In genomic region chr11:35502128-35502527, GRCm38 (mm10) we compare ENCODE assay signal across 26 mouse cellular contexts.
DNase-seq lines count a peak whose midpoint lies in the region; ATAC-seq lines count a peak whose summit lies in the region.
"Had no signal": no experiment of that assay in that cellular context is flagged by ENCODE, and none has a peak within 500 bp of the region (broad histone marks: within the 10 kb centered on the region; RNA-seq: fewer than 3 reads in every experiment).

No protein-coding gene starts in this region.

- DNase-seq in hindbrain, embryonic 10.5 days (ENCODE audit: low spot score): no peak
- DNase-seq in lung, postnatal 10 days: peak; percentile 6
- DNase-seq in lung, postnatal 14 days: no peak
- peak; percentile 54 for DNase-seq in embryo, embryonic 9.5 days (ENCODE audit: extremely low spot score)
- no peak for DNase-seq in limb, embryonic 10.5 days (ENCODE audit: low spot score)
- DNase-seq in layer of hippocampus, adult 18-20 months (ENCODE audit: low spot score in 2 of 2): no peak
- DNase-seq: adrenal gland, postnatal 14 days; cerebellum, adult 11 months; cerebellum, adult 9-11 months; forebrain, postnatal 0 days; heart, adult 2 months; heart, postnatal 14 days; kidney, adult 18-20 months; kidney, postnatal 25 days; liver, postnatal 0 days; lung, postnatal 36 days; right cerebral cortex, postnatal 25 days; thymus, postnatal 25 days had no signal

- no peak for ATAC-seq in hindbrain, embryonic 12.5 days (ENCODE audit: low FRiP score)
- ATAC-seq: CD4-positive, CD25-positive, alpha-beta regulatory T cell, adult 4 months; forebrain, postnatal 0 days; liver, embryonic 12.5 days; liver, postnatal 0 days had no signal

- H3K36me3 ChIP-seq in hindbrain, embryonic 10.5 days: no peaks in the 10 kb centered on the region
- H3K36me3 ChIP-seq in hindbrain, embryonic 12.5 days: no peaks in the 10 kb centered on the region
- no peaks in the 10 kb centered on the region for H3K36me3 ChIP-seq in limb, embryonic 10.5 days
- H3K36me3 ChIP-seq: embryonic facial prominence, embryonic 13.5 days; kidney, embryonic 15.5 days; liver, embryonic 12.5 days had no signal

- no peaks in the 10 kb centered on the region for H3K9me3 ChIP-seq in hindbrain, embryonic 10.5 days
- H3K9me3 ChIP-seq in hindbrain, embryonic 12.5 days (replicated peaks): no peaks in the 10 kb centered on the region
- H3K9me3 ChIP-seq in limb, embryonic 10.5 days (replicated peaks): no peaks in the 10 kb centered on the region
- H3K9me3 ChIP-seq: embryonic facial prominence, embryonic 13.5 days; kidney, embryonic 15.5 days; liver, embryonic 12.5 days; megakaryocyte, embryonic 14.5 days had no signal

- 4% methylated on average over 3 of the region's 3 CpGs for WGBS in hindbrain, embryonic 10.5 days
- 8% methylated on average over 3 of the region's 3 CpGs for WGBS in hindbrain, embryonic 12.5 days
- WGBS in limb, embryonic 10.5 days: 7% methylated on average over 3 of the region's 3 CpGs

- H3K4me3 ChIP-seq in hindbrain, embryonic 10.5 days: no peak overlapping the region
- no peak overlapping the region for H3K4me3 ChIP-seq in hindbrain, embryonic 12.5 days
- H3K4me3 ChIP-seq in limb, embryonic 10.5 days: no peak overlapping the region
- H3K4me3 ChIP-seq: embryonic facial prominence, embryonic 13.5 days; heart, adult 2 months; kidney, embryonic 15.5 days; layer of hippocampus, adult 2 months; liver, embryonic 12.5 days; megakaryocyte, embryonic 14.5 days had no signal

- peaks cover 83% of the 10 kb centered on the region for H3K4me1 ChIP-seq in hindbrain, embryonic 10.5 days (replicated peaks)
- H3K4me1 ChIP-seq in hindbrain, embryonic 12.5 days: peaks cover 42% of the 10 kb centered on the region
- H3K4me1 ChIP-seq in limb, embryonic 10.5 days: peaks cover 63% of the 10 kb centered on the region
- H3K4me1 ChIP-seq: liver, embryonic 12.5 days had no signal

- H3K9ac ChIP-seq in hindbrain, embryonic 12.5 days: no peak overlapping the region
- H3K9ac ChIP-seq: embryonic facial prominence, embryonic 13.5 days; forebrain, postnatal 0 days; hindbrain, embryonic 14.5 days; kidney, embryonic 15.5 days; liver, embryonic 12.5 days; liver, postnatal 0 days had no signal

- H3K4me2 ChIP-seq in hindbrain, embryonic 12.5 days (replicated peaks): no peak overlapping the region
- H3K4me2 ChIP-seq: embryonic facial prominence, embryonic 13.5 days; hindbrain, embryonic 14.5 days; kidney, embryonic 15.5 days; liver, embryonic 12.5 days had no signal

- peak overlapping the region; percentile 90 for H3K27ac ChIP-seq in hindbrain, embryonic 10.5 days
- no peak overlapping the region for H3K27ac ChIP-seq in hindbrain, embryonic 12.5 days
- peak overlapping the region; percentile 54; the same call in 1 of the 2 replicates for H3K27ac ChIP-seq in limb, embryonic 10.5 days
- H3K27ac ChIP-seq: embryonic facial prominence, embryonic 13.5 days; heart, adult 2 months; hindbrain, embryonic 14.5 days; kidney, embryonic 15.5 days; layer of hippocampus, adult 2 months; liver, embryonic 12.5 days had no signal

- peaks cover 34% of the 10 kb centered on the region for H3K27me3 ChIP-seq in hindbrain, embryonic 10.5 days (ENCODE audit: insufficient read depth, poor library complexity, severe bottlenecking)
- H3K27me3 ChIP-seq in hindbrain, embryonic 12.5 days: peaks cover 3% of the 10 kb centered on the region; the same call in 1 of the 2 replicates
- 0 out of 2 replicates have a peak, but pooled peaks cover 4% of the 10 kb centered on the region for H3K27me3 ChIP-seq in limb, embryonic 10.5 days (ENCODE audit: low read depth, poor library complexity, severe bottlenecking)
- H3K27me3 ChIP-seq: embryonic facial prominence, embryonic 13.5 days; kidney, embryonic 15.5 days had no signal

Comparison
In these comparisons a context has a peak if more than half of its experiments do, and no peak if none do; other contexts are left out.
1. DNase-seq: peak in lung, postnatal 10 days (single experiment) and embryo, embryonic 9.5 days (single experiment); none in hindbrain, embryonic 10.5 days (single experiment), lung, postnatal 14 days (single experiment), limb, embryonic 10.5 days (single experiment) and layer of hippocampus, adult 18-20 months (0 of 2).